Mouse (Mus musculus) C2C12 (cell line): Measurements from ENCODE around the gene Hist1h2ae.
"Not testable (repeated sequence)": the region's sequence is repeated elsewhere in the genome, so short reads cannot be mapped to it uniquely, and the experiment has no call there.

Experiments
- CTCF ChIP-seq: IDR thresholded peaks from one replicate; pipeline ENCODE4 v1.5.1; 2011; ENCODE audit not compliant: control insufficient read depth, insufficient read depth, insufficient read length
- MAX ChIP-seq: IDR thresholded peaks from one replicate; pipeline ENCODE4 v1.6.1; 2011; ENCODE audit warnings: mild to moderate bottlenecking, control low read depth

DNA sequence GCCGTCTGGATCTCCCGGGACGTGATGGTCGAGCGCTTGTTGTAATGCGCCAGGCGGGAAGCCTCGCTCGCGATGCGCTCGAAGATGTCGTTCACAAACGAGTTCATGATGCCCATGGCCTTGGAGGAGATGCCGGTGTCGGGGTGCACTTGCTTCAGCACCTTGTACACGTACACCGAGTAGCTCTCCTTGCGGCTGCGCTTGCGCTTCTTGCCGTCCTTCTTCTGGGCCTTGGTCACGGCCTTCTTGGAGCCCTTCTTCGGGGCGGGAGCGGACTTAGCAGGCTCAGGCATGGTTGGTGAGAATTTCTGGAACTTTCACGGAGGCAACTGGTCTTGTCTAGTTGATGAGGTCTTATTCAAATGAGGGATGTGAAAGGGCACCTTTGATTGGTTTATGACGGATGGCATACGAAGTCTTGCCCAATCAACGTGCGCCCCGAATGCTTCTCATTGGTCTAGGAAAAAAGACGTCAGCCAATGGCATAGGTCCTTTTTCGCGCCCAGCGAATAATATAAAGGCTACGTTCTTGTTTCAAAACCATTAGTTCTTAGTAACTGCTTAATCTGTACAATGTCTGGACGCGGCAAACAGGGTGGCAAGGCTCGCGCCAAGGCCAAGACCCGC is 3.0 kb upstream of the Hist1h2ae start, which contains the start of the genes Hist1h2bf and Hist1h2ad:
- TF ChIP-seq CTCF, MAX: not testable (repeated sequence)
